Mouse (Mus musculus): Measurements from ENCODE around the gene 3425401B19Rik. TPM values are rescaled to one million over a fixed set of nuclear protein-coding genes. Genes with fewer than 3 reads are reported as not detected.

The 3425401B19Rik gene
- total and polyA plus RNA-seq, 3 experiments, result 0.04 to 0.67 (median 0.05) TPM

DNA sequence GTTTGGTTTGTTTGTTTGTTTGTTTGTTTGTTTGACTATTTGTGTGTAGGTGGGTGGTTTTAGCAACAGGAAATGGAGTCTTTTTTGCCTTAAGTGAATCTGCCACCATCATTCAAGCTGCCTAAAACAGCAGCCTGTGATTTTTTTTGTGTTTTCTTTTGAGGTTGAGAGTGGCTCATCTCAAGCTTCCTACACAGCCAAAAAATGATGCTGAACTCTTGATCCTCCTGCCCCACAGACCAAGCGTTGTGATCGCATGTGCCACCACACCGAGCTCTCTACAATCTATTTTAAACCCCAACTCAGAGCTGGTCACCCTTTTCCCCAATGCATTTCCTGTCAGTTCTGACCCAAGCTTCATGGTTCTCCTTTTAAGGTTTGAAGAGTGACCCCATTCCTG lies 13.5 kb upstream of the 3425401B19Rik start:
- no peaks in the 10 kb centered on the region for H3K79me2 ChIP-seq (replicated peaks; ENCODE audit: control insufficient read depth, extremely low read depth, insufficient read depth, poor library complexity, severe bottlenecking)
- no peaks in the 10 kb centered on the region for H3K36me3 ChIP-seq (replicated peaks in 1 of 2; ENCODE audit: control insufficient read depth in 1 of 2, insufficient read depth in 1 of 2, low read length in 1 of 2)
- H3K27ac ChIP-seq (ENCODE audit: insufficient read depth, low read depth), result no peak overlapping the region
- in situ Hi-C loops (cut with MboI; ENCODE audit: low pct_ligation_motif_present, low pct_unique_long_range_greater_than_20kb, low sequenced_read_pairs), result no loop called here
- no peaks in the 10 kb centered on the region for H3K9me3 ChIP-seq (replicated peaks; ENCODE audit: low read length)
- H3K4me3 ChIP-seq (replicated peaks in 1 of 3; ENCODE audit: low read depth in 2 of 3, low read length in 2 of 3, poor library complexity in 1 of 3), result no peak overlapping the region
- H3K4me1 ChIP-seq (ENCODE audit: control insufficient read depth in 1 of 2, insufficient read depth in 2 of 2), result peaks cover 9 to 46% of the 10 kb centered on the region in 2 experiments
- dilution Hi-C loops (cut with MboI; ENCODE audit: extremely low pct_ligation_motif_present, extremely low pct_unique_long_range_greater_than_20kb, low sequenced_read_pairs), result no loop called here
- no peak for TF ChIP-seq MAX (IDR thresholded peaks at IDR 0.05; ENCODE audit: low read length)
- no peak for TF ChIP-seq MAZ (IDR thresholded peaks at IDR 0.05; ENCODE audit: low read depth, low read length)
- no peak for TF ChIP-seq NELFE (IDR thresholded peaks at IDR 0.05; ENCODE audit: low read depth, low read length)
- TF ChIP-seq SIN3A (IDR thresholded peaks at IDR 0.05; ENCODE audit: low read length), result no peak
- no peak for TF ChIP-seq IRF4 (IDR thresholded peaks at IDR 0.05; ENCODE audit: low read depth, low read length)
- no peak for TF ChIP-seq SMC3 (IDR thresholded peaks at IDR 0.05; ENCODE audit: low read depth, low read length)
- no peak for TF ChIP-seq USF2 (conservative IDR thresholded peaks at IDR 0.05; ENCODE audit: low read depth, low read length)
- TF ChIP-seq NRF1 (IDR thresholded peaks at IDR 0.05; ENCODE audit: low read depth, low read length), result no peak
- no peak for TF ChIP-seq UBTF (IDR thresholded peaks at IDR 0.05; ENCODE audit: low read depth, low read length)
- TF ChIP-seq RAD21 (IDR thresholded peaks at IDR 0.05; ENCODE audit: low read depth, low read length), result no peak
- TF ChIP-seq ZC3H11A (IDR thresholded peaks at IDR 0.05; ENCODE audit: low read depth, low read length), result no peak
- TF ChIP-seq CTCF (conservative IDR thresholded peaks at IDR 0.05 in 1 of 2, IDR thresholded peaks at IDR 0.05 in 1 of 2; ENCODE audit: low read depth in 2 of 2, low read length in 2 of 2), result no peak
- TF ChIP-seq ZMIZ1 (IDR thresholded peaks at IDR 0.05; ENCODE audit: low read depth, low read length), result no peak
- TF ChIP-seq ELF1 (IDR thresholded peaks at IDR 0.05; ENCODE audit: low read depth, low read length), result no peak
- no peak for TF ChIP-seq MAFK (IDR thresholded peaks at IDR 0.05; ENCODE audit: insufficient replicate concordance, low read length)
- no peak for TF ChIP-seq CHD1 (IDR thresholded peaks at IDR 0.05; ENCODE audit: low read depth, low read length)
- TF ChIP-seq GABPA (IDR thresholded peaks at IDR 0.05; ENCODE audit: insufficient replicate concordance, low read depth, low read length), result no peak
- DNase-seq (ENCODE audit: extremely low read depth), result no peak
- no peak overlapping the region for H3K9ac ChIP-seq (ENCODE audit: insufficient read depth, low read depth)
- H3K27me3 ChIP-seq (replicated peaks), result no peaks in the 10 kb centered on the region
- H3K4me2 ChIP-seq (ENCODE audit: insufficient read depth, low read depth, poor library complexity, severe bottlenecking), result no peak overlapping the region

DNA sequence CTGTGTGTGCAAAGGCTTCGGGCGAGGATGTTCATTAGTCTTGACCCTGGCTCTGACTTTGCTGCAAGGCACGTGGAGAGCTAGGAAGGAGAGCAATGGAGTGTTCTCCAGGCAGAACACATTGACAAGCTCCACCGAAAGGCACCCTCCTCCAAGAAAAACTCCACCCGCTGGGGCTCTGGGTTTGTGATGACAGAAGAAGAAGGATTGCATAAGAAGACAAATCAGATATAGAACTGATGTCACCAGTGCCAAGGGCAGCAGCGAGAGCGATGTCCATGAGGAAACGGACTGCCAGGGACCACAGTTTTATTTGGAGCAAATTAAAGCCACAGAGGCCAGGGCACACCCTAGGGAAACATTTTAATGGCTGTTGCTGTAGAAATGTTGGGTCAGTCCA lies 12.7 kb upstream of the 3425401B19Rik start:
- dilution Hi-C loops (cut with MboI; ENCODE audit: extremely low pct_ligation_motif_present, extremely low pct_unique_long_range_greater_than_20kb, low sequenced_read_pairs), result no loop called here
- Histone ChIP-seq H3K9ac (ENCODE audit: insufficient read depth, low read depth) (no peak overlapping the region), H3K4me3 (replicated peaks in 1 of 3; ENCODE audit: low read depth in 2 of 3, low read length in 2 of 3, poor library complexity in 1 of 3) (no peak overlapping the region), H3K36me3 (replicated peaks in 1 of 2; ENCODE audit: control insufficient read depth in 1 of 2, insufficient read depth in 1 of 2, low read length in 1 of 2) (no peaks in the 10 kb centered on the region), H3K27me3 (replicated peaks) (no peaks in the 10 kb centered on the region), H3K79me2 (replicated peaks; ENCODE audit: control insufficient read depth, extremely low read depth, insufficient read depth, poor library complexity, severe bottlenecking) (no peaks in the 10 kb centered on the region), H3K27ac (ENCODE audit: insufficient read depth, low read depth) (no peak overlapping the region), H3K4me2 (ENCODE audit: insufficient read depth, low read depth, poor library complexity, severe bottlenecking) (no peak overlapping the region), H3K9me3 (replicated peaks; ENCODE audit: low read length) (no peaks in the 10 kb centered on the region), H3K4me1 (ENCODE audit: control insufficient read depth in 1 of 2, insufficient read depth in 2 of 2) (peaks cover 9 to 46% of the 10 kb centered on the region in 2 experiments)
- TF ChIP-seq TCF12 (IDR thresholded peaks at IDR 0.05; ENCODE audit: low read depth, low read length), result no peak
- no peak for TF ChIP-seq RAD21 (IDR thresholded peaks at IDR 0.05; ENCODE audit: low read depth, low read length)
- no peak for TF ChIP-seq MAFK (IDR thresholded peaks at IDR 0.05; ENCODE audit: insufficient replicate concordance, low read length)
- no peak for TF ChIP-seq MAZ (IDR thresholded peaks at IDR 0.05; ENCODE audit: low read depth, low read length)
- no peak for TF ChIP-seq IRF4 (IDR thresholded peaks at IDR 0.05; ENCODE audit: low read depth, low read length)
- TF ChIP-seq SMC3 (IDR thresholded peaks at IDR 0.05; ENCODE audit: low read depth, low read length), result no peak
- no peak for TF ChIP-seq NRF1 (IDR thresholded peaks at IDR 0.05; ENCODE audit: low read depth, low read length)
- TF ChIP-seq EP300 (IDR thresholded peaks at IDR 0.05; ENCODE audit: low read length), result no peak
- TF ChIP-seq JUN (IDR thresholded peaks at IDR 0.05; ENCODE audit: insufficient read depth, low read depth, low read length), result no peak
- no peak for TF ChIP-seq ZC3H11A (IDR thresholded peaks at IDR 0.05; ENCODE audit: low read depth, low read length)
- TF ChIP-seq PAX5 (IDR thresholded peaks at IDR 0.05; ENCODE audit: low read length), result no peak
- TF ChIP-seq POLR2A (IDR thresholded peaks at IDR 0.05; ENCODE audit: low read depth, low read length), result no peak
- no peak for TF ChIP-seq ZMIZ1 (IDR thresholded peaks at IDR 0.05; ENCODE audit: low read depth, low read length)
- TF ChIP-seq CHD1 (IDR thresholded peaks at IDR 0.05; ENCODE audit: low read depth, low read length), result no peak
- in situ Hi-C loops (cut with MboI; ENCODE audit: low pct_ligation_motif_present, low pct_unique_long_range_greater_than_20kb, low sequenced_read_pairs), result no loop called here
- no peak for DNase-seq (ENCODE audit: extremely low read depth)

Measured in CH12.LX (cell line).